Mouse (Mus musculus) CH12.LX (cell line): ENCODE measurements at regions not wholly inside any gene's neighbourhood (a gene's known extent, or its start where the extent isn't known, plus 50 kb on each side); places are given as distances from the start of the nearest gene placed in this dataset.
A peak's percentile ranks its signal among the peaks of the same experiment; 100 is the strongest.

Experiments used
- DNase-seq: peaks from one replicate; pipeline ENCODE4 v3.0.0-alpha.2; 2013; ENCODE audit errors: extremely low read depth
- H3K27ac ChIP-seq: 2 replicates; pipeline ENCODE4 v1.5.1; 2012; ENCODE audit warnings: low read depth, mild to moderate bottlenecking, control low read depth, moderate library complexity; ENCODE audit not compliant: insufficient read depth
- H3K27me3 ChIP-seq: replicated peaks from 2 replicates; pipeline ENCODE3; 2012; ENCODE audit warnings: inconsistent platforms
- H3K36me3 ChIP-seq, 2 experiments: replicated peaks in 1 of 2; 2 replicates each; pipeline versions ENCODE3 to v1.6.1; 2012; ENCODE audit warnings: inconsistent platforms in 1 of 2, low read length in 1 of 2, mild to moderate bottlenecking in 1 of 2, mixed read lengths in 1 of 2, moderate library complexity in 1 of 2; ENCODE audit not compliant: control insufficient read depth in 1 of 2, insufficient read depth in 1 of 2
- H3K4me1 ChIP-seq, 2 experiments: 2 replicates each; pipeline ENCODE4 v1.6.1; 2012; ENCODE audit warnings: inconsistent platforms in 1 of 2, moderate library complexity in 1 of 2; ENCODE audit not compliant: insufficient read depth in 2 of 2, control insufficient read depth in 1 of 2
- H3K4me2 ChIP-seq: 2 replicates; pipeline ENCODE4 v1.6.1; 2012; ENCODE audit warnings: low read depth, mild to moderate bottlenecking, control low read depth; ENCODE audit not compliant: poor library complexity, insufficient read depth, severe bottlenecking
- H3K4me3 ChIP-seq, 3 experiments: fragments of 150-350 bp in 1 of 3; sonication (generic) in 1 of 3; replicated peaks in 1 of 3; 2 replicates each; pipeline versions ENCODE3 to v1.5.1; 2011 to 2012; ENCODE audit warnings: low read depth in 2 of 3, low read length in 2 of 3, mild to moderate bottlenecking in 2 of 3, moderate library complexity in 2 of 3, control low read depth in 1 of 3, improper control_type of control experiment in 1 of 3, inconsistent platforms in 1 of 3, mixed read lengths in 1 of 3; ENCODE audit not compliant: poor library complexity in 1 of 3
- H3K79me2 ChIP-seq: replicated peaks from 2 replicates; pipeline ENCODE4 v1.6.1; 2012; ENCODE audit warnings: mild to moderate bottlenecking, moderate library complexity; ENCODE audit not compliant: control insufficient read depth, poor library complexity, insufficient read depth, severe bottlenecking; ENCODE audit errors: extremely low read depth
- H3K9ac ChIP-seq: 2 replicates; pipeline ENCODE4 v1.6.1; 2012; ENCODE audit warnings: low read depth, mild to moderate bottlenecking, control low read depth, moderate library complexity; ENCODE audit not compliant: insufficient read depth
- H3K9me3 ChIP-seq: replicated peaks from 2 replicates; pipeline ENCODE3; 2012; ENCODE audit warnings: low read length, inconsistent platforms, mixed read lengths
- BHLHE40 ChIP-seq: IDR thresholded peaks from 2 replicates; pipeline ENCODE4 v1.6.1; 2011; ENCODE audit warnings: mild to moderate bottlenecking, low read depth, low read length, improper control_type of control experiment
- CHD1 ChIP-seq: IDR thresholded peaks from 2 replicates; pipeline ENCODE4 v1.6.1; 2012; ENCODE audit warnings: low read depth, low read length, improper control_type of control experiment, inconsistent platforms
- CTCF ChIP-seq, 2 experiments: IDR thresholded peaks in 1 of 2; conservative IDR thresholded peaks in 1 of 2; 2 replicates each; pipeline ENCODE4 v1.5.1; 2011 to 2012; ENCODE audit warnings: low read depth in 2 of 2, low read length in 2 of 2, improper control_type of control experiment in 1 of 2, inconsistent platforms in 1 of 2, mild to moderate bottlenecking in 1 of 2, moderate library complexity in 1 of 2
- ELF1 ChIP-seq: IDR thresholded peaks from 2 replicates; pipeline ENCODE4 v1.6.1; 2014; ENCODE audit warnings: low read depth, mild to moderate bottlenecking, inconsistent platforms, low read length, improper control_type of control experiment
- EP300 ChIP-seq: IDR thresholded peaks from 2 replicates; pipeline ENCODE4 v1.6.1; 2011; ENCODE audit warnings: low read length, improper control_type of control experiment
- GABPA ChIP-seq: IDR thresholded peaks from 2 replicates; pipeline ENCODE4 v1.6.1; 2012; ENCODE audit warnings: low read depth, low read length, improper control_type of control experiment, inconsistent platforms; ENCODE audit not compliant: insufficient replicate concordance
- HCFC1 ChIP-seq: IDR thresholded peaks from 2 replicates; pipeline ENCODE4 v1.6.1; 2012; ENCODE audit warnings: low read depth, mild to moderate bottlenecking, inconsistent platforms, low read length, improper control_type of control experiment
- IRF4 ChIP-seq: IDR thresholded peaks from 2 replicates; pipeline ENCODE4 v1.6.1; 2014; ENCODE audit warnings: low read depth, mild to moderate bottlenecking, inconsistent platforms, low read length, improper control_type of control experiment
- JUN ChIP-seq: IDR thresholded peaks from 2 replicates; pipeline ENCODE4 v1.6.1; 2011; ENCODE audit warnings: low read depth, mild to moderate bottlenecking, low read length, improper control_type of control experiment, moderate library complexity; ENCODE audit not compliant: insufficient read depth
- JUND ChIP-seq: conservative IDR thresholded peaks from 2 replicates; pipeline ENCODE4 v1.6.1; 2011; ENCODE audit warnings: low read depth, low read length, improper control_type of control experiment
- KAT2A ChIP-seq: IDR thresholded peaks from 2 replicates; pipeline ENCODE4 v1.6.1; 2012; ENCODE audit warnings: low read length, improper control_type of control experiment, inconsistent platforms; ENCODE audit not compliant: insufficient replicate concordance
- MAX ChIP-seq: IDR thresholded peaks from 2 replicates; pipeline ENCODE4 v1.6.1; 2011; ENCODE audit warnings: low read length, improper control_type of control experiment
- MEF2A ChIP-seq: IDR thresholded peaks from 2 replicates; pipeline ENCODE4 v1.6.1; 2014; ENCODE audit warnings: low read depth, mild to moderate bottlenecking, inconsistent platforms, low read length, improper control_type of control experiment, borderline replicate concordance
- MYC ChIP-seq: IDR thresholded peaks from 2 replicates; pipeline ENCODE4 v1.6.1; 2011; ENCODE audit warnings: low read depth, mild to moderate bottlenecking, improper control_type of control experiment, low read length
- NELFE ChIP-seq: IDR thresholded peaks from 2 replicates; pipeline ENCODE4 v1.6.1; 2011; ENCODE audit warnings: low read depth, low read length, improper control_type of control experiment
- RAD21 ChIP-seq: IDR thresholded peaks from 2 replicates; pipeline ENCODE4 v1.6.1; 2011; ENCODE audit warnings: low read depth, mild to moderate bottlenecking, low read length, improper control_type of control experiment, moderate library complexity
- RCOR1 ChIP-seq: conservative IDR thresholded peaks from 2 replicates; pipeline ENCODE4 v1.6.1; 2012; ENCODE audit warnings: low read depth, mild to moderate bottlenecking, inconsistent platforms, low read length, improper control_type of control experiment
- SIN3A ChIP-seq: IDR thresholded peaks from 2 replicates; pipeline ENCODE4 v1.6.1; 2012; ENCODE audit warnings: low read length, improper control_type of control experiment, inconsistent platforms
- TBP ChIP-seq: conservative IDR thresholded peaks from 2 replicates; pipeline ENCODE4 v1.6.1; 2011; ENCODE audit warnings: low read depth, low read length, improper control_type of control experiment
- TCF12 ChIP-seq: IDR thresholded peaks from 2 replicates; pipeline ENCODE4 v1.6.1; 2014; ENCODE audit warnings: low read depth, mild to moderate bottlenecking, inconsistent platforms, low read length, improper control_type of control experiment
- USF1 ChIP-seq: IDR thresholded peaks from 2 replicates; pipeline ENCODE4 v1.6.1; 2014; ENCODE audit warnings: low read depth, mild to moderate bottlenecking, inconsistent platforms, low read length, improper control_type of control experiment
- USF2 ChIP-seq: conservative IDR thresholded peaks from 2 replicates; pipeline ENCODE4 v1.6.1; 2011; ENCODE audit warnings: low read depth, low read length, improper control_type of control experiment
- ZKSCAN1 ChIP-seq: IDR thresholded peaks from 2 replicates; pipeline ENCODE4 v1.6.1; 2012; ENCODE audit warnings: low read depth, inconsistent platforms, low read length, improper control_type of control experiment, borderline replicate concordance
- ZNF384 ChIP-seq: IDR thresholded peaks from 2 replicates; pipeline ENCODE4 v1.6.1; 2012; ENCODE audit warnings: low read depth, low read length, improper control_type of control experiment, inconsistent platforms
- dilution Hi-C: fragments of 300-500 bp; cut with MboI; formaldehyde crosslinking; loops from 2 replicates; pipeline ENCODE4 v1.14.3; 2020; ENCODE audit warnings: low sequenced_read_pairs; ENCODE audit not compliant: extremely low pct_unique_long_range_greater_than_20kb, extremely low pct_ligation_motif_present
- in situ Hi-C: fragments of 300-500 bp; cut with MboI; formaldehyde crosslinking; loops from 3 replicates; pipeline ENCODE4 v1.14.3; 2019; ENCODE audit warnings: low sequenced_read_pairs, low pct_ligation_motif_present, low pct_unique_long_range_greater_than_20kb, mixed read lengths

DNA sequence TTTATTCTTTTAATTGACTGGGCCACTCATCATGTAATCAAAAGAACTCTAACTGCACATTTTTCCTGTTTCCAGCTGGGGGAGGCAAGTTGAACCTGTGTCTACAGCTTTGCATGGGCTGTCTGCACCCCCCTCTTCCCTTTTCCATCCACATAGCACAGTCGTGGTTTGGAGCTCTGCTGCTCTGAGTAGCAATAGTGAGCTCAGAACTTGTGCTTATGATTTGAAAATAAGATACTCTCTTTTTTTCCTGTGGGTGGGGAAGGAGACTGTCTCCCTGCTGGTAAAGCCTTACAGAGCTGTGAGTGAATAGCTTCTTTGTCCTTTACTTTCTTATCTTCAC is 72.2 kb upstream of the Pfn2 start:
- Histone ChIP-seq H3K27me3 (no peaks in the 10 kb centered on the region), H3K4me1 (peaks cover 9 to 59% of the 10 kb centered on the region in 2 experiments), H3K4me3 (no peak overlapping the region), H3K9ac (no peak overlapping the region), H3K79me2 (no peaks in the 10 kb centered on the region), H3K27ac (no peak overlapping the region), H3K4me2 (no peak overlapping the region), H3K9me3 (no peaks in the 10 kb centered on the region), H3K36me3 (no peaks in the 10 kb centered on the region)
- TF ChIP-seq TBP (no peak), ZKSCAN1 (no peak), MAX (no peak), RAD21 (no peak), ELF1 (no peak), BHLHE40 (no peak), JUND (no peak), NELFE (no peak), GABPA (no peak)
- DNase-seq: no peak
- in situ Hi-C loops (no loop called here), dilution Hi-C loops (no loop called here)

DNA sequence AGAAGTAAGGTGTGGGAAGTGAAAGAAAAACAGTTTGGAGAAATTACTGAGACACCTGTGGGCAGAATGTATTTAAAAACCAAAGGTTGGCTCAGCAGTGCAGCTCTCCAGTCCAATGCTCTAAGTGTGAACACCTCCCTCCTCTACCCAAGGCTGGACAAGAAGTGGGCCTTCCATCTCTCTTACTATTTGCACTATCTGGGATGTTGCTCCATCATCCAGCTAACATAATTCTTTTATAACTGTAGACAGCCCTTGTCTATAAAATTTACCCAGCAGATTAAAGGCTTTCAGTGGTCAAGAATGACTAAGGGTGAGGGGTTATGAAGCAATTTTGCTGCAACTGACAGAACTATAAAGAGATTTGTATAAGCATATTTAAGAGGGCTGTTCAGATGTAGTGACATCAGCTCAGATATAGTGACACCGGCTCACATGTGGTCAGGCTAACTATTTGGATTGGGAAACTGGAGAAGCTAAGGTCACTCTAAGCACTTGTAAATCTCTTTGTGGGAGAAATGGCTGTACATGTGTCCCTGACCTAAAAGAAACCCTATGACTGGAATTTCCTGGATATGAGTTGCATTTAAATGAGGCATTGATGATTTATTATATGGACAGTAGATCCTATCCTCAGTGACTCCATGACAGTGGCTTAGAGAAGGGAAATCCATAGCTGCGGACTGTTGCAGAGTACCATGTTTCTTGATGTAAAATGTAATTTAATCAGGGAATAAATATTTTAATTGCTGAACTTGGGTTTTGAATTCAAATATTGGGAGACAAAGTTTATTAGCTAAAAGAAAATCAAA is 73.4 kb upstream of the Pfn2 start:
- no peak for DNase-seq
- peaks cover 9 to 58% of the 10 kb centered on the region in 2 experiments for H3K4me1 ChIP-seq
- no peak for TF ChIP-seq USF1
- no peak for TF ChIP-seq GABPA
- no peak for TF ChIP-seq NELFE
- TF ChIP-seq KAT2A: no peak
- no peak for TF ChIP-seq MYC
- in situ Hi-C loops (no loop called here), dilution Hi-C loops (no loop called here)
- peak overlapping the region; percentile 35; the same call in 1 of the 2 replicates for H3K4me2 ChIP-seq
- H3K4me3 ChIP-seq: no peak overlapping the region
- no peak overlapping the region for H3K27ac ChIP-seq
- peaks cover 5% of the 10 kb centered on the region for H3K9me3 ChIP-seq
- no peaks in the 10 kb centered on the region for H3K36me3 ChIP-seq
- H3K9ac ChIP-seq: no peak overlapping the region
- H3K79me2 ChIP-seq: no peaks in the 10 kb centered on the region
- no peaks in the 10 kb centered on the region for H3K27me3 ChIP-seq

DNA sequence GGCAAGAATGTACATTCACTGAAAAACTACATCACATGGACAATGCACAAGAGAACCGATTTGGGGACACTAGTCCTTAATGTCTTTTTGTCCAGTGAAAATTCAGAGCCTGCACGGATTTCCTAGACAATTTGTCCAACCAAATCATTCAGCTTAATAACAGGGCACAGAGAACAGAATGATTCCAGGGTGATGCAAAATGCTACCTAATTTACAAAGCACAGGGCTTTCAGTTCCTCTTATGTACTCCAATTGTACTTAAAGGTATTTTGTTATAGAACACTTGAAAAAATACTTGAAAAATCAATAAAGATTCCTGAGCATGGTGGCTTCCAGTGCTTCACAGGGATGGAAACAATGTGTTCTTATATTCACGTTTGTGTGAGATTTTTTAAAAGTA is 75.2 kb upstream of the Pfn2 start:
- no peaks in the 10 kb centered on the region for H3K36me3 ChIP-seq
- no peaks in the 10 kb centered on the region for H3K79me2 ChIP-seq
- H3K27me3 ChIP-seq: no peaks in the 10 kb centered on the region
- peaks cover 8% of the 10 kb centered on the region for H3K9me3 ChIP-seq
- H3K4me1 ChIP-seq: peaks cover 9 to 60% of the 10 kb centered on the region in 2 experiments
- H3K9ac ChIP-seq: no peak overlapping the region
- dilution Hi-C loops (no loop called here), in situ Hi-C loops (no loop called here)
- no peak overlapping the region for H3K27ac ChIP-seq
- no peak for DNase-seq
- no peak overlapping the region for H3K4me2 ChIP-seq
- no peak overlapping the region for H3K4me3 ChIP-seq
- no peak for TF ChIP-seq MAX
- TF ChIP-seq USF2: no peak
- TF ChIP-seq NELFE: no peak
- no peak for TF ChIP-seq HCFC1
- peak; percentile 99 for TF ChIP-seq IRF4
- TF ChIP-seq TCF12: no peak
- no peak for TF ChIP-seq USF1
- no peak for TF ChIP-seq GABPA
- TF ChIP-seq TBP: no peak
- TF ChIP-seq MEF2A: 0 out of 2 replicates have a peak, but pooled peaks have one; percentile 50
- TF ChIP-seq EP300: peak; percentile 98
- TF ChIP-seq MYC: no peak
- TF ChIP-seq CHD1: no peak
- no peak for TF ChIP-seq CTCF (conservative IDR thresholded peaks at IDR 0.05 in 1 of 2, IDR thresholded peaks at IDR 0.05 in 1 of 2; ENCODE audit: low read depth in 2 of 2, low read length in 2 of 2)
- peak; percentile 82; the same call in 1 of the 2 replicates for TF ChIP-seq RCOR1
- TF ChIP-seq ZKSCAN1: no peak
- no peak for TF ChIP-seq BHLHE40
- TF ChIP-seq ZNF384: peak; percentile 30; the same call in 1 of the 2 replicates
- TF ChIP-seq JUN: peak; percentile 64
- no peak for TF ChIP-seq KAT2A
- TF ChIP-seq SIN3A: no peak
